Mouse (Mus musculus): ENCODE data around the gene Ttc25.
"Not testable (repeated sequence)": the region's sequence is repeated elsewhere in the genome, so short reads cannot be mapped to it uniquely, and the experiment has no call there.

Ttc25 gene

GRCm38 (mm10) chr11:100528375-100529165 lies 16.8 kb upstream of the Ttc25 start:
- DNase-seq (ENCODE audit: low spot score) = no peak

- no peak for DNase-seq (ENCODE audit: low spot score)
Measured at GRCm38 (mm10) chr11:100533871-100534270, 11.5 kb upstream of the Ttc25 start.

GRCm38 (mm10) chr11:100534411-100534810 lies 11.0 kb upstream of the Ttc25 start:
- not testable (repeated sequence) for DNase-seq (ENCODE audit: low spot score)

GRCm38 (mm10) chr11:100534821-100535220 lies 10.6 kb upstream of the Ttc25 start:
- not testable (repeated sequence) for DNase-seq (ENCODE audit: low spot score)

- DNase-seq (ENCODE audit: low spot score) = no peak
Measured at GRCm38 (mm10) chr11:100535996-100536395, 9.4 kb upstream of the Ttc25 start.

- no peak for DNase-seq (ENCODE audit: low spot score)
Measured at GRCm38 (mm10) chr11:100536466-100536865, 8.9 kb upstream of the Ttc25 start.

- DNase-seq (ENCODE audit: low spot score) = no peak
Measured at GRCm38 (mm10) chr11:100540966-100541365, 4.4 kb upstream of the Ttc25 start.

GRCm38 (mm10) chr11:100541577-100541976 lies 3.8 kb upstream of the Ttc25 start:
- no peak for DNase-seq (ENCODE audit: low spot score)

- no peak for DNase-seq (ENCODE audit: low spot score)
Measured at GRCm38 (mm10) chr11:100545746-100546085, 309 bp downstream of the Ttc25 start.

- DNase-seq (ENCODE audit: low spot score) = no peak
Measured at GRCm38 (mm10) chr11:100546955-100547354, 1.5 kb downstream of the Ttc25 start.

- DNase-seq (ENCODE audit: low spot score) = no peak
Measured at GRCm38 (mm10) chr11:100548141-100548540, 2.7 kb downstream of the Ttc25 start.

GRCm38 (mm10) chr11:100549466-100549865 lies 4.1 kb downstream of the Ttc25 start:
- DNase-seq (ENCODE audit: low spot score) = no peak

- DNase-seq (ENCODE audit: low spot score) = no peak
Measured at GRCm38 (mm10) chr11:100550101-100550500, 4.7 kb downstream of the Ttc25 start.

- no peak for DNase-seq (ENCODE audit: low spot score)
Measured at GRCm38 (mm10) chr11:100552842-100553241, 7.4 kb downstream of the Ttc25 start.

GRCm38 (mm10) chr11:100555583-100555982 lies 10.2 kb downstream of the Ttc25 start:
- DNase-seq (ENCODE audit: low spot score) = peak; percentile 45

GRCm38 (mm10) chr11:100557563-100557962 lies 12.2 kb downstream of the Ttc25 start:
- DNase-seq (ENCODE audit: low spot score) = no peak

- DNase-seq (ENCODE audit: low spot score) = no peak
Measured at GRCm38 (mm10) chr11:100559476-100559875, 14.1 kb downstream of the Ttc25 start.

GRCm38 (mm10) chr11:100561748-100562147 lies 16.3 kb downstream of the Ttc25 start:
- DNase-seq (ENCODE audit: low spot score) = no peak

GRCm38 (mm10) chr11:100564297-100564696 lies 18.9 kb downstream of the Ttc25 start:
- no peak for DNase-seq (ENCODE audit: low spot score)

GRCm38 (mm10) chr11:100564703-100565102 lies 19.3 kb downstream of the Ttc25 start:
- no peak for DNase-seq (ENCODE audit: low spot score)

- DNase-seq (ENCODE audit: low spot score) = no peak
Measured at GRCm38 (mm10) chr11:100567229-100567628, 21.8 kb downstream of the Ttc25 start.

- no peak for DNase-seq (ENCODE audit: low spot score)
Measured at GRCm38 (mm10) chr11:100567815-100568245, 22.4 kb downstream of the Ttc25 start.

- DNase-seq (ENCODE audit: low spot score) = no peak
Measured at GRCm38 (mm10) chr11:100568692-100569091, 23.3 kb downstream of the Ttc25 start.

- no peak for DNase-seq (ENCODE audit: low spot score)
Measured at GRCm38 (mm10) chr11:100569789-100570188, 24.4 kb downstream of the Ttc25 start.

All from ovary, postnatal 14 days (tissue).